Mouse (Mus musculus) heart, embryonic 16.5 days (tissue): ENCODE results near the gene Tmem218. TPM values are rescaled to one million over a fixed set of nuclear protein-coding genes. Genes with fewer than 3 reads are reported as not detected.
A peak's percentile ranks its signal among the peaks of the same experiment; 100 is the strongest.

Experiments
- ATAC-seq: fragments of 200-750 bp; cut with Nextera tagmentation; replicated peaks from 2 replicates; pipeline ENCODE4 v1.8.0; 2017; ENCODE audit warnings: moderate number of reproducible peaks; ENCODE audit not compliant: insufficient read depth, low FRiP score; ENCODE audit errors: extremely low read depth
- H3K27ac ChIP-seq: fragments of 300-500 bp; sonication (generic); 2 replicates; pipeline ENCODE4 v1.5.1; 2014; ENCODE audit warnings: mild to moderate bottlenecking, low read length, control low read depth, moderate library complexity
- H3K27me3 ChIP-seq: fragments of 300-500 bp; sonication (generic); 2 replicates; pipeline ENCODE4 v1.6.1; 2014; ENCODE audit warnings: low read length, mixed read lengths; ENCODE audit not compliant: control insufficient read depth, insufficient read depth
- H3K36me3 ChIP-seq: fragments of 300-500 bp; sonication (generic); 2 replicates; pipeline ENCODE4 v1.6.1; 2014; ENCODE audit not compliant: control insufficient read depth, insufficient read depth
- H3K4me1 ChIP-seq: fragments of 300-500 bp; sonication (generic); 2 replicates; pipeline ENCODE4 v1.6.1; 2014; ENCODE audit warnings: low read length, mixed read lengths; ENCODE audit not compliant: control insufficient read depth, insufficient read depth
- H3K4me2 ChIP-seq: fragments of 300-500 bp; sonication (generic); 2 replicates; pipeline ENCODE4 v1.6.1; 2014; ENCODE audit warnings: low read depth, mild to moderate bottlenecking, control low read depth, low read length
- H3K4me3 ChIP-seq: fragments of 300-500 bp; sonication (generic); 2 replicates; pipeline ENCODE4 v1.5.1; 2014; ENCODE audit warnings: mild to moderate bottlenecking, control low read depth, low read length
- H3K9ac ChIP-seq: fragments of 300-500 bp; sonication (generic); 2 replicates; pipeline ENCODE4 v1.6.1; 2014; ENCODE audit warnings: low read length, control low read depth
- H3K9me3 ChIP-seq: fragments of 300-500 bp; sonication (generic); replicated peaks from 2 replicates; pipeline ENCODE4 v1.6.1; 2016; ENCODE audit warnings: low read length; ENCODE audit not compliant: control insufficient read depth
- WGBS: fragments of 180-500 bp; shearing (Covaris S2); extraction: QIAGEN DNeasy Blood & Tissue Kit; methylation state at CpG from one replicate; pipeline ENCODE4 v1.1.7; 2014; 5-methylcytosine and 5-hydroxymethylcytosine counted together
- polyA plus RNA-seq: library from polyadenylated mRNA; unstranded; fragments of >200 nt; fragmentation: Nextera tagmentation; extraction: Ambion mirVana; gene quantifications from 2 replicates; pipeline ENCODE4 v1.2.1, GENCODE M21; 2015

Gene Tmem218
- polyA plus RNA-seq, 1 experiment from 2014 or later, result 10.5 TPM

- H3K9ac ChIP-seq, result no peak overlapping the region
- WGBS, result 53% methylated on average over 2 of the region's 2 CpGs
- no peak overlapping the region for H3K4me3 ChIP-seq
- H3K9me3 ChIP-seq, result no peaks in the 10 kb centered on the region
- peaks cover 7% of the 10 kb centered on the region for H3K4me1 ChIP-seq
- no peak overlapping the region for H3K4me2 ChIP-seq
- peak overlapping the region; percentile 50; the same call in 1 of the 2 replicates for H3K27ac ChIP-seq
- no peaks in the 10 kb centered on the region for H3K27me3 ChIP-seq
- no peaks in the 10 kb centered on the region for H3K36me3 ChIP-seq
- peak; percentile 49 for ATAC-seq
Observed at GRCm38 (mm10) chr9:37245404-37245803, 37.4 kb downstream of the Tmem218 start.

- no peaks in the 10 kb centered on the region for H3K27me3 ChIP-seq
- 83% methylated on average over 1 of the region's 1 CpGs for WGBS
- ATAC-seq, result no peak
Observed at GRCm38 (mm10) chr9:37245810-37246209, 37.8 kb downstream of the Tmem218 start.

GRCm38 (mm10) chr9:37247429-37247828 lies 39.4 kb downstream of the Tmem218 start:
- ATAC-seq, result no peak
- peaks cover 7% of the 10 kb centered on the region for H3K4me1 ChIP-seq

More at GRCm38 (mm10) chr9:37245810-37246209, 37.8 kb downstream of the Tmem218 start:
- Histone ChIP-seq H3K9me3 (no peaks in the 10 kb centered on the region), H3K4me1 (peaks cover 7% of the 10 kb centered on the region), H3K4me2 (no peak overlapping the region), H3K36me3 (no peaks in the 10 kb centered on the region), H3K27ac (peak overlapping the region; percentile 50; the same call in 1 of the 2 replicates), H3K9ac (no peak overlapping the region), H3K4me3 (no peak overlapping the region)

GRCm38 (mm10) chr9:37248381-37248906 lies 40.4 kb downstream of the Tmem218 start:
- ATAC-seq, result no peak; the same call in 1 of the 2 replicates
- Histone ChIP-seq H3K4me2 (no peak overlapping the region), H3K4me3 (no peak overlapping the region), H3K36me3 (no peaks in the 10 kb centered on the region), H3K27me3 (no peaks in the 10 kb centered on the region), H3K9me3 (no peaks in the 10 kb centered on the region), H3K9ac (0 out of 2 replicates have a peak overlapping the region, but pooled peaks have one; percentile 26), H3K27ac (no peak overlapping the region), H3K4me1 (peaks cover 7% of the 10 kb centered on the region)
- WGBS, result 55% methylated on average over 3 of the region's 3 CpGs

More at GRCm38 (mm10) chr9:37247429-37247828, 39.4 kb downstream of the Tmem218 start:
- Histone ChIP-seq H3K4me3 (no peak overlapping the region), H3K27ac (no peak overlapping the region), H3K36me3 (no peaks in the 10 kb centered on the region), H3K9ac (no peak overlapping the region), H3K27me3 (no peaks in the 10 kb centered on the region), H3K9me3 (no peaks in the 10 kb centered on the region), H3K4me2 (no peak overlapping the region)

GRCm38 (mm10) chr9:37249976-37250375 lies 42.0 kb downstream of the Tmem218 start:
- H3K9me3 ChIP-seq, result no peaks in the 10 kb centered on the region
- no peak overlapping the region for H3K4me3 ChIP-seq
- no peaks in the 10 kb centered on the region for H3K36me3 ChIP-seq
- H3K9ac ChIP-seq, result no peak overlapping the region
- ATAC-seq, result no peak
- H3K4me1 ChIP-seq, result peaks cover 12% of the 10 kb centered on the region
- no peaks in the 10 kb centered on the region for H3K27me3 ChIP-seq
- H3K4me2 ChIP-seq, result no peak overlapping the region
- 84% methylated on average over 3 of the region's 3 CpGs for WGBS
- H3K27ac ChIP-seq, result no peak overlapping the region

GRCm38 (mm10) chr9:37250631-37251030 lies 42.6 kb downstream of the Tmem218 start:
- no peak overlapping the region for H3K4me2 ChIP-seq
- no peak for ATAC-seq
- no peaks in the 10 kb centered on the region for H3K9me3 ChIP-seq
- H3K36me3 ChIP-seq, result no peaks in the 10 kb centered on the region
- no peak overlapping the region for H3K9ac ChIP-seq
- WGBS, result 71% methylated on average over 6 of the region's 6 CpGs
- no peak overlapping the region for H3K27ac ChIP-seq
- no peaks in the 10 kb centered on the region for H3K27me3 ChIP-seq
- H3K4me1 ChIP-seq, result peaks cover 15% of the 10 kb centered on the region
- no peak overlapping the region for H3K4me3 ChIP-seq

GRCm38 (mm10) chr9:37254531-37255110 lies 46.6 kb downstream of the Tmem218 start:
- Histone ChIP-seq H3K9ac (peak overlapping the region; percentile 8; the same call in 1 of the 2 replicates), H3K4me1 (peaks cover 10% of the 10 kb centered on the region), H3K36me3 (no peaks in the 10 kb centered on the region), H3K27me3 (no peaks in the 10 kb centered on the region), H3K9me3 (no peaks in the 10 kb centered on the region), H3K4me3 (peak overlapping the region; percentile 65), H3K4me2 (peak overlapping the region; percentile 98), H3K27ac (no peak overlapping the region)
- WGBS, result 18% methylated on average over 6 of the region's 6 CpGs
- ATAC-seq, result no peak

- H3K27me3 ChIP-seq, result no peaks in the 10 kb centered on the region
Observed at GRCm38 (mm10) chr9:37255149-37255888, 47.3 kb downstream of the Tmem218 start, which contains the start of gene Slc37a2. Gene Slc37a2 (minus strand): TSS chr9:37255738.

GRCm38 (mm10) chr9:37255889-37256225 lies 47.8 kb downstream of the Tmem218 start:
- ATAC-seq, result peak; percentile 56; the same call in 1 of the 2 replicates
- 29% methylated on average over 7 of the region's 7 CpGs for WGBS
- Histone ChIP-seq H3K27ac (peak overlapping the region; percentile 62), H3K4me3 (peak overlapping the region; percentile 65), H3K9me3 (no peaks in the 10 kb centered on the region), H3K36me3 (no peaks in the 10 kb centered on the region), H3K4me1 (peaks cover 9% of the 10 kb centered on the region), H3K27me3 (no peaks in the 10 kb centered on the region), H3K9ac (peak overlapping the region; percentile 73), H3K4me2 (peak overlapping the region; percentile 98)

More at GRCm38 (mm10) chr9:37255149-37255888, 47.3 kb downstream of the Tmem218 start, which contains the start of gene Slc37a2:
- H3K4me1 ChIP-seq, result peaks cover 9% of the 10 kb centered on the region
- no peaks in the 10 kb centered on the region for H3K36me3 ChIP-seq
- H3K27ac ChIP-seq, result peak within 1 kb of the TSS; percentile 62
- H3K4me3 ChIP-seq, result peak within 1 kb of the TSS; percentile 65
- no peaks in the 10 kb centered on the region for H3K9me3 ChIP-seq
- peak; percentile 82 for ATAC-seq
- H3K4me2 ChIP-seq, result peak within 1 kb of the TSS; percentile 98
- H3K9ac ChIP-seq, result peak within 1 kb of the TSS; percentile 73
- 1% methylated on average over 38 of the region's 38 CpGs for WGBS
